Mouse (Mus musculus) layer of hippocampus, adult 9-10 months (tissue): ENCODE measurements at regions not wholly inside any gene's neighbourhood (a gene's known extent, or its start where the extent isn't known, plus 50 kb on each side); places are given as distances from the start of the nearest gene placed in this dataset.
"Not testable (repeated sequence)": the region's sequence is repeated elsewhere in the genome, so short reads cannot be mapped to it uniquely, and the experiment has no call there.

ENCODE experiments used
- DNase-seq: peaks from one replicate; pipeline ENCODE4 v3.0.0; 2022; ENCODE audit warnings: low spot score

- not testable (repeated sequence) for DNase-seq
These were observed 60.9 kb upstream of the Acpp start for GRCm38 (mm10) chr9:104398484-104398883.

GRCm38 (mm10) chr9:104387805-104388204 is 50.3 kb upstream of the Acpp start:
- DNase-seq, result no peak
